Mouse (Mus musculus) heart, adult 18-20 months (tissue): ENCODE measurements at regions not wholly inside any gene's neighbourhood (a gene's known extent, or its start where the extent isn't known, plus 50 kb on each side); places are given as distances from the start of the nearest gene placed in this dataset.
A peak's percentile ranks its signal among the peaks of the same experiment; 100 is the strongest.

Experiments
- DNase-seq, 2 experiments: peaks; one replicate each; pipeline ENCODE4 v3.0.0; 2021 to 2022; ENCODE audit warnings: mixed read lengths in 1 of 2

DNA sequence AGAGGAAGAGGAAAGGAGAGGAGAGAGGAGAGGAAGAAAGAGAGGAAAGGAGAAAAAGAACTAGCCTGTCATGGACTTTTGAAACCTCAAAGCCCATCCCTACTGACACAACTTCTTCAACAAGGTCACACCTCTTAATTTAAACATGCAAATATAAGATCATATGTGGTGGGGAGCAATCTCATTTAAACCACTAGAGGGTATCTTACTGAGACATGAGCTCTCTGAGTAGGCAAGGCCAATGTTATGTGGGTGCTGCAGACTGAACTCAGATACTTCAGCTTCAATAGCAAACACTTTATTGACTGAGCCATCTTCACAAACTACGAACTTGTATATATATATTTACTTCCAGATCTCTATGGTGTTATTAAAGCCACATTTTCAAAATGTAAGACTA is 156.9 kb downstream of the Mex3b start:
- DNase-seq = no peak

DNA sequence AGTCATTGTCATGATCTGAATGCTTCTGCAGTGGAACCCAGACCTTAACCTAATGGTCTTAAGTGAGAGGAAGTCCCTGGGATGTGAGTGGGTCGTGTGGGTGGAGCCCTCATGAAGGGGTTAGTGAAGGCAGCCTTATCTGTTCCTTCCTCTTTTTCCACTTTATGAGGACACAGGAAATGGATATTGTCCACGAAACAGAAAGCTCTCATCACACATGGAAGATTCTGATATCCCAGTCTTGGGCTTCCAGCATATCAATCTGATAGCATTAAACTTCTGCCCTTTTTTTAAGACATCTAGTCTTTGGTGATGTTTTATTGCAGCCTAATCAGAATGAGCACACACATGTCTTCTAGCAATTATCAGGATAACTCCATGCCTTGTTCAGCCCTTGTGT is 164.0 kb downstream of the Mex3b start:
- DNase-seq = no peak

DNA sequence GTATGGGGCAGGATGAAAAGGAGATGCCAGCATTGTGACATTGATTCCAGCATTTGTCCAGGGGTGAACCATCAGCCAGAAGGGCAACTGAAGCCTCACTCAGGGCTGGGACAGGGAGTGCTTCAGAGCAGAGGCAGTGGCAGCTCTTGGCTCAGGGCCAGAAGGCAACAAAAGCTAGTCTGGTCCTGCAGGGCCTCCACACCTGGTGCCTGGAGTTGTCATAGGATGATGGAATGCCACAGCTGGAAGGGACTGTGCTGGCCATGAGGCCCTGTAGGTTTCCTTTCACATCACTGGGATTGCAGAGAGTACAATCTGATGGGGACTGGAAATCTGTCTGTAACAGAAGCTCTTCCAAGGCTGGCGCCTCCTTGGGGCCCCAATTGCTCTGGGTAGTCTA is 164.9 kb downstream of the Mex3b start:
- DNase-seq = no peak

DNA sequence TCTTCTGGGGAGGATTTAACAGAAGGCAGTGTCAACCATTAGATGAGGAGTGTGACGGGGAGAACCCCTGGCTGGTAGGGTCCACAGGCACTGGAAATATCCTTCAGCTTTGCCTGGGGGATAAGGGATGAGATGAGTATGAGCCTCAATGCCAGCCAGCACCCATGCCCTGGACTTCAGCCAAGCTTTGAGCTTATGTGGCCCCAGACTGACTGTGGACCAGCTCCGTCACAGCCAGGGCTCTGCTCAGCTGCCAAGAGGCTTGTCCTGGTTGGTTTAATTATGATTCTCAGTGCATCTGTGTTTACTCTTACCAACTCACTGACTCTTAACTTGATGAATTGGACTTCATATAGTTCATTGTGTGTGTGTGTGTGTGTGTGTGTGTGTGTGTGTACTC is 165.8 kb downstream of the Mex3b start:
- DNase-seq = peak; percentile 5 to 12

DNA sequence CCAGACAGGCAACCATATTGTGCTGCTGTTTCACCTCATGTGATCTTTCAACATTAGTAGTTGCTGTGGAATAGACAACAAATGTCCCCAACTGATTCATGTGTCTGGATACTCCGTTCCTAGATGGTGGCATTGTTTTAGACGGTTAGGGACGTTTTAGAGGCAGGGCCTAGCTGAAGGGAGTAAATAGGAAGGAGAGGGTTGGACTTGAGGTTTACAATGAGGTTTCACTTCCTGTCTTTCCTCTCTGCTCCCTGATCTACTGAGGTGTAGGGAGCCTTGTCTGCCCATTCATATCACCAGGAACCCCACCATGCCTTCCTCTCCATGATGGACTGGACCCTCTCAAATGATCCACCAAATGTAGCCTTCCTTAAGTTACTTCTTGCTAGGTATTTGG is 168.1 kb downstream of the Mex3b start:
- DNase-seq = no peak

DNA sequence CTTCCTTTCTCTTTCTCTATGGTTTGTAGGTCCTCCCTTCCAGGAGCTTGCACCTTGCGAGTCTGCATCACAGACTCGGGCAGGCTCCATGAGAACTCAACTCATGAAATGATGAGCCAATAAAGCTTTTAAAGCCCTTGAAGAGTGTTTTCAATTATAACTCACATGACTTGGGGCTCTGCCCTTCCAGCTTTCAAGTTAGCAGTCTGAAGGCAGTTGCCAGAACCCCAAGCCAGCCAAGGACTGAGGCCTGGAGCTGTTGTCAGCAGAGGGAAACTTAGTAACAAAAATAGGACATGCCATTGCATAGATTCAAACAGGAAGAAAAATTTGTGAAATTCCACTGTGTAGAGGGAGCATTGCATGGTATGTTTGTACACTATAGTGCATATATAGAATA is 169.3 kb downstream of the Mex3b start:
- DNase-seq = peak; percentile 61

DNA sequence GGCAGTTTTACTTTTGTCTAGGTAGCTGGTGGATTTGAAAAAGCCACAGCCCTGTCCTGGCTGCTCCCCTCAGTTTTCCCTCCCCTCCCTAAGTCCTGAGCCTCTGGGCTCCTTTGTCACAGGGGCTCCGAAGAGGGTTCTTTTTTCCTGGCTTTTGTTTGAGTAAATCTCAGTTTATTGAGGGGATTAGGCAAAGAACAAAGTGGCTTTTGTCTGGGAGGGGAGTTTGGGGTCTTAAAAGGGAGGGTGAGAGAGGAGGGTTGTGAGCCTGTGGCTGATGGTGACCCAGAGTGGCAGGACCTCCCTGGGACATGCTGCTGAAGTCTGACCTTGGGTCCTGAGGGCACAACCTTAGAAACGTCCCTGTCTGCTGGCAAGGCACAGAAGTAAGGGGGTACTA is 170.0 kb downstream of the Mex3b start:
- no peak for DNase-seq

DNA sequence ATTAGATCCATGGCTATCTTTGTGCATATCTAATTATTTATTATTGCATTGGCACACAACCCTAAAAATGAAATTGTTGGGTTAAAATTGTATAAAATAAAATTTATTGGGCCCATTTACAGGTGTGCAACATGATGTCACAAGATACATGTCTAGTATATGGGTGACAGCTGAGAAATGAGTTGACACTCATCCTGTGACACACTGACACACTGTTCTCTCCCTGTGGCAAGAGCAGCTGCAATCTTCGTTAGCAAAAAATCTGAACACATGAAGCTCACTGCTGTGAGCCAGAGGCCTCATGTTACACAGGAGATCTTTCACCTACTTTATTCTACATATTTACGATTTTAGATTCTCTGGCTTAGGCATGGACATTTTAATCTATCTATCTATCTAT is 170.6 kb downstream of the Mex3b start:
- DNase-seq = no peak

DNA sequence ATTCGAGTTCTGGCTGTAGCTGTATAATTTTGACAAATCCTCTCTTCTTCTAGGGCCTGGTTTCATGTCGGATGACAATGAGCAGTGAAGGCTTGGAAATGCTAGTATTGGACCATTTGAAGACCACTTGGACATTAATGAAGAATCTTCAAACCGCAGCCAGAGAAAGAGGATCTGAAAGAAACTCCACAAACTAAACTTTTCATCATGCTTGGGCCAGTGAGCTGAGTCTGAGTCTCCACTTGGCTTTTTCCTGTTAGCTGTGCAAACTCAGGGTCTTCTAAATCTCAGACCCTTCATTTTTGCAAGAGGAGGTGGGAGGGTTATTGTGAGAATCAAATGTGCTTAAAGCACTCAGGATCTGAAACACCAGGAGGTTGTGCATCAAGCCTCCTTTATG is 176.6 kb downstream of the Mex3b start:
- no peak for DNase-seq

DNA sequence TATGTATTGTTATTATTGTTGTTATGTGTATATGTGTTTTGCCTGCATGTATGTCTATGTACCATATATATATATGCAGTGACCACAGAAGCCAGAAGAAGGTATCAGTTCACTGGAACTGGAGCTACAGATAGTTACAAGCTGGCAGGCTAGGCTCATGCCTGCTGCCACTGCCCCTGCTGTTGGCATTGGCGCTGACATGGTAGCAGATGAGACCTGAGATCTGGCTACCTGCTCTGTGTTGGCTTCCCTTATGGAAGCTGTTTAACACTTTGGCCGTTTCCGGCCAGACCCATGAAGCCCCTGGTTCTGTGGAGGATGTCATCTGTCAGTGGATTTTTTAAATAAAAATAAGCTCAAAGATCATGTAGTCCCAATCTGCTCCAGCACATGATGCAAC is 178.1 kb downstream of the Mex3b start:
- DNase-seq = no peak

DNA sequence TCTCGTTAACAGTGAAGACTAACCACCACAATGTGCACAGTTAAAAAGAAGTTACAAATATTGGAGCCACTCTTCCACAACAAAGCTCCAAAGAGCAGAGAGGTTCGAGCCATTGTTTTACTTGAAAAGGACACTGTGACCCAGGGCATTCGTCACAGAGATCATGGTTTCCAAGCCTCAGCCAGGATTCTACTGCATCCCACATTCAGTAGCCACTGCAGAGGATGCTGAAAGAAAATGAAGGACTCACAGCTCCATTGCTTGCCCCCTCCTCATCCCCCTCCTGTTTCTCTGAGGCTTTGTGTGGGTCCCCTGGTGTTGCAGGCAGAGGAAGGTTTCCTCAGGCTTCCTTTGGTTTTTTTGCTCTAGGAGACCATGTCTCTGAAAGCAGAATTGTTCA is 182.9 kb downstream of the Mex3b start:
- no peak for DNase-seq

DNA sequence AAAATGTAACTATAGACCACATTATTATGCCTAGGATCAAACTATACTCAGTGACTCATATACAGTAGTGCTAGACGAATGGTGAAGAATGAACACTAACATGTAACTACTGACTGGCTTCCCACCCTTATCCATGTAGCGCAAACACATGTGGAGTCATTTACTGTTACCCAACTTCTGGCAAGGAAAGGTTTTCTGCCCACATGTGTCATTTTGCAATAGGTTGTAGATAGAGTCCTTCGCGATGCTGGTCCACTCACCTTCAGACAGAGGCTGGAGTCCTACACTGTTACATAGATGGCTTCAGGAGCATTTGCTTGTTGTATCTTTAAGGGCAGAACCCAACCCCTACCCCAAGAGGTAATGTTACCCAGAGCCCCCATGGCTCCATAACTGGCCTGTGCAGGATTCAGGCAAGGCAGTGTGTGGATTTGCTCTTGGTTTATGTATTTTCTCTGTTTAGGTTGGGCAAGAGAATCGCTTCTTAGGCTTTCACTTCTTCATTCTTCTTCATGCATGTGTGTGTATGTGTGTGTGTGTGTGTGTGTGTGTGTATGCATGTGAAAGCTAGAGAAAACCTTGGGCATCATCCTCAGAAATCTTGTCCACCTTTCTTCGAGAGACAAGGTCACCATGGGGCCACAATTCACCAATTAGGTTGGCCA is 183.8 kb downstream of the Mex3b start:
- no peak for DNase-seq

DNA sequence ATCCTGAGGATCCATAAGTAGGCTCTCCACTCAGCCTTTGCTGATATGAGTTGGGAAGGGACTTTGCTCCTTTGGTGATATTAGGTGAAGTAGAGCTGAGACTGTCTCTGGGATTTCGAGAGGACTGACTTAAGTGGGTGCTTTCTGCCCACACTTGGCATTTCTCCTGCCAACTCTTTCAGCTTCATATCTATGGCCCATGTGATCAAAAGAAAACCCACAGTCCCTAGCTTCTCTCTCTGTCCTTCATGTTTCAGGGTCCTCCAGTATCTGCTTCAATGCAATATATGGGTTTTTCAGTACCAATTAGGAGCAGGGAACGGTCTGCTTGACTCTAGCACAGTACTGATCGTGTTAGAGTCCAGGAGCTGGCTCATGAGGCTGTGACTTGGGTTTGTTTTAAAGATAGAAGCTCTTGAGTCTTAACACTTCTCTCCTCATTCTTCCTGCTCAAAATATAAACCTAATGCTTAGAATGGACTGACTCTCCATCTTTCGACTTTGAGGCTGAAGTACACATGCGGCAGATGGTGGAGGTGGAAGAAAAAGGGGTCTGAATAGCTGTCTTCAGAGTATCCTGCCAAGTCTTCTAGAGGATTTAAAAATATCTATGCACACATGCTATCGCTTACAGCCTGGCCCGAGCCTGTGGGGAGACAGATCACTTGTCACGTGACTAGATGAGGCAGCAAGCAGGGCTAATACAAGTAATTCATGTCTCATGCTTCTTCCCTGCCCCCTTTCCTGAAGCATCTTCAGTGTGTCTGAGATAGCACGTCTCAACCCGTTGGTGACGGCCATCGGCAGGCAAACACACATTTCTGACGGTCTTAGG is 189.2 kb downstream of the Mex3b start:
- no peak for DNase-seq

DNA sequence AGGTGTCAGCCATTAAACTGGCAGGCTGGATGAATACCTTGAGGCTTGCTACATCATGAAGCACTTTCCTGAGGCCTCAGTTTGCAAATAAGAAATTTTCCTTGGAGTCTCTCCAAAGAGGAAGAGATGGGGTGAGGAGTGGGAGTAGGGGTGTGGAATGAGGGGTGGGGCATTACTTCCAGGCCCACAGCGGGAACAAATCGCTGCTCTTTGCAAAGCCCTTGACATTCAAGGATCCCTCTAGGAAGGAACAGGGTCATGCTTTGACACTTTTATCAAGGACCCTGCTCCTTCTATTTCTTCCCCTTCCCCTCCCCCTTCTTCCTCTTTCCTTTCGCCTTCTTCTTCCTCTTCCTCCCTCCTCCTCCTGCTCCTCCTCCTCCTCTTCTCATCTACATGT is 193.2 kb downstream of the Mex3b start:
- no peak for DNase-seq

DNA sequence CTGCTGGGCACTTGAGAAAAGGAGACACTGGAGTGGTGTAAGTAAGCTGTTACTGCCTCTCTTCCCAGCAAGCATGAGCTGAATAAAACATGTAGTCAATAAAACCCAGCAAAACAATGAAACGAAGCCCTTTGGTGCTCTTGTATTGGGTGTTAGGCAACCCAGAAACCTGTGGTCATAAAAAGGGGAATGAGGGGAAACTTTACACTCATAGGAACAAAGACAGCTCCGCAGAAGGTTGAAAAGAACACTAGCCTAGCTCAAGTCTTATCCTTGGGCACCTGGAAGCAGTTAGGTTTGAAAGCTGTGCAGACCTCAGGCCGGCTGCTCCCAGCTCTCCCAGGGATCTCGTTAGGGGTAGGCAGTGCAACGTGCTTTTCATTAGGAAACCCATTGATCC is 193.6 kb downstream of the Mex3b start:
- no peak for DNase-seq

DNA sequence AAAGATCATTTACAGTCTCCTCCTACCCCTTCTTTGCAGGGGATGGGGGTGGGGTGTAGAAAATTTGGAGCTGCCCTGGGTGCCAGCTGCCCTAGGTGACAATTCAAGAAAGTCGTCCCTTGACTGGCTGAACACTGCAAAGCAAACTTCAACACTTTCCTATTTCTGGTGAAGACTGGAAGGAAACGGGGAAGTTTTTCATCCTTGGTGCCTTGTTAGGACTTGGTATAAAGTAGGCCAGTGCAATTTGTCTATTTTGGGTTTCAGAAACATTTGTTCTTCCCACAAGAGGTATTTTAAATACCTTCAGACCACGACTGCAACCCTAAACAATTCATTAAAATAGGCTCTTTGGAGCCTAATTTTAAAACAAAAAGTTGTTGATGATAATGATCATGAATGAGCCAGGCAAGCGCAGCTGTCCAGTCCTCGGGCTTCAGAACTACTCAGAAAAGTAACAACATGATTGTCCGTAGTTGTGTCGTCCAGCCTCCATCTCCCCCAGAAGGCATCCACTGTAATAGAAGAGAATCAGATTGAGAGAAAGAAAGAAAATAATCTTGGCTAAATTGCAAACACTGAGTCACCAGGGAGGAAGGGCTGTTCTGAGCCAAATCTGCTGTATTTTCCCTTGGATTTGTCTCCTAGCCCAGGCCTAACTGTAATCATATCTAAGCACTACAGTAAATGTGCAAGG is 194.2 kb downstream of the Mex3b start:
- DNase-seq = peak in 1 of 2 experiments; percentile 6

DNA sequence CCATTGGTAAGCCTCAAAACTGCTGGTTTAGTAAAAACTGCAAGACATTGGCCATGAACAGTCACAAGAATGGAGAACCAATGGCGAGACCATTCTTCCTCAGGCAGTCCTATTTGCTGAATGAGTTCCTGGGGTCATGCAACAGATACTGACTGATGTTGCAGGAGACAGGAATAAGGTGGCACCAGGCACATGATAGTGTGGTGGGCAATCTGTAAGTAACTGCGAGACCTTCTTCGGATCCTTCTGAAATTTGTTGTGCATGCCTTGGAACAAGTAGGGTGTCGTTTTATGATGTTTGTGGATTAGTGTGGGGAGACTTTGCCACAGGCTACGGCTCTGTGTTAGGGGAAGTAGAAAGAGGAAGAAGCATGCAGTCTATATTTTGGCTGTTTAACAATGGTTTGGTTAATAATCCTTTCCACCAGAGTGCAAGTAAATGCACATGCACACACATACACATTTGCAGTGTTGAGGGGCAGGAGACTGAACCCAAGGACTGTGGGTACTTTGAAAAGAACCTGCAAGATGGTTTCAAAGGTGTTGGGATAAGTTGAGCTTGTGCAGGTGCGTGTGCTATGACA is 194.9 kb downstream of the Mex3b start:
- DNase-seq = no peak

DNA sequence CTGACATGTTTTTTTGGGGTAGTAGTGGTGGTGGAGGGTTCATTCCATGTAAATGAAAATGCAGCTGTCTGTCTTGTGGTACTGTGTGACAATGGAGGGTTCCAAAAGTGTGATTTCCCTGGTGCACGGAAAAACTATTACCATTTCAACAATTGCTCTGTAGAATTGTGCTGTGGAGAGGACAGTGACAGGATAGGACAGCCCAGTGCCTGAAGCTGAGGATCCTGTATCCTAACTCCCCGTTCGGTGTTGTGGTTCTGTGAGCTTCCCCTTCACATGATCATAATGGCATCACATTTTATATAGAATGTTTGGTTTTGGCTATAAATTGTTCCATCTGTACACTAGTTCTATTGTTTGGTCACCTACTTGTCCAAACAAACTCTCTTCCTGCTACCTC is 196.4 kb downstream of the Mex3b start:
- DNase-seq = no peak

DNA sequence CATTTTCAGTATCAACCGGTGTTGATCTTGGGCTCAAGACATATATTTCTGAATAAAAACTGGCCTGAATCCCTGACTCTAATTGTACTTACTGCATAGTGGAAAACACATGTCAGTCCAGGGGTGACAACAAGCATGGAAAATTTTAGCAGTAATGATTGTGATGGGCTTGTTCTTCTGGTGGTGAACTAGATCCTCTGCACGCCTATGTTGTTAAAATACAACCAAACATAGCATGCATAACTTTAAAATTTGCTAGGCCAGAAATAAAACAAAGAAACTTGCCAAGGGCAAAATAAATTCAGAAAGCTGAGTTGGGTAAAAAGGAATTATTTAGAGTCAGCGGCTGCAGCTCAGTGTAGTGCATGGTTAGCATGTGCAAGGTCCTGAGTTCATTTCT is 198.2 kb downstream of the Mex3b start:
- no peak for DNase-seq

DNA sequence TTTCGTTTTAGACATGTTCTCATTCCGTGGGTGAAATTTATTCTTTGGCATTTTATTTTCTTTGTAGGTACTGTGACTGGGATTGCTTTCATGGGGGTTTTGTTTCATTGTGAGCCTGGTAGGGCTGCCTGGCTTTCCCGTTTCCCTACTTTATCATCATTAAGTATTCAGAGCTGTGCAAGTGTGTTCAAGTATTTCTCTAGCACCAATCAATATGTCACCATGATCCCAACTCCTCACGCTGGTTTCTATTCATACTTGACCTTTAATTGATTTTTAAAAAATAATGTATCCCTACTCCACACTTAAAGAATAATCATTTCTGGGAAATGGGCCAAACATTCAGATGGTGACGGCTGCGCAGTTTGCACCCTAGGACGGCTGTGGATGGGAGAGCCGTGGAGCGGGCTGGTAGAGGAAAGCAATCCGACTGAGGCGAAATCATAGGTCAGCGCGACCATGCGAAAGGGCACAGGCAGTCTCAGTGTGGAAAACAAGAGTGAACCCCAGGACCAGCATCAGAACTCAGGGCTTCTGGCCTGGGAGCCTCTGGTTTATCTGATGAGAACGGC is 207.4 kb downstream of the Mex3b start:
- no peak for DNase-seq

DNA sequence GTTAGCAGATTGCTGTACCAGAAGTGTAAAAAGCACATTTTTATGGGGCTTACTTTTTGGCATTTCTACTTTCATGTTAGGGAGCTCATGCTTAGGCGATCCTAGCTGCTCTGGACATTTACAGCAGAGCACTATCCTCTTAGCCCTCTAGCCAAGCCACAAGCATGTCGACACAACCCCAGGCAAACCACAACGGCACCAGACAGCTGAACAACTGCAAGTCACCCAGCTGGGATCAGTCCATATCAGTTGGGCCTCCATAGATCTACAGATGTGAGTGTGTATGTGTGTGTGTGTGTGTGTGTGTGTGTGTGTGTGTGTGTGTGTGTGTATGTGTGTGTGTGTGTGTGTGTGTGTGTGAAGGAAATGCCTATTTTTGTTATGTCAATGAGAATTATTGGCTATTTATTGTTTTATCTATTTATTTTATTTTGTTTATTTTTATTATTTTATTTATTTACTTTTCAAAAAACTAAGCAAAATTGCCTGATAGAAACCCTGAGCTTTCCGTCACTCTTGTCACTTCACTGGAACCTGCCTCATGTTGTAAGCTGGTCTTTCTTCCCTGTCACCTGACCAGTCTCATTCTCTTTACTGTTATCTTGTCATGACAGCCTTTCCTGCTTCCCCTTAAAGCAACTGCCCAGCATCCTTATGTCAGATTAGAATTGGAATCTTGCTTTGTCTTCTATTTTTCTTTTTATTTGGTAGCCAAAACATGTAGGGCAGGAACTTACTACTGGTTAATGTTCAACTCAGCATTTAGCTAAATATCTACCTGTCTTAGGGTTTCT is 208.2 kb downstream of the Mex3b start:
- DNase-seq = no peak
